Mouse (Mus musculus): ENCODE measurements around the gene Rnf167. TPM values are rescaled to one million over a fixed set of nuclear protein-coding genes. Genes with fewer than 3 reads are reported as not detected.

The Rnf167 gene
- 10 to 100 TPM; 52.5 to 57.9 TPM for total RNA-seq (2021)

DNA sequence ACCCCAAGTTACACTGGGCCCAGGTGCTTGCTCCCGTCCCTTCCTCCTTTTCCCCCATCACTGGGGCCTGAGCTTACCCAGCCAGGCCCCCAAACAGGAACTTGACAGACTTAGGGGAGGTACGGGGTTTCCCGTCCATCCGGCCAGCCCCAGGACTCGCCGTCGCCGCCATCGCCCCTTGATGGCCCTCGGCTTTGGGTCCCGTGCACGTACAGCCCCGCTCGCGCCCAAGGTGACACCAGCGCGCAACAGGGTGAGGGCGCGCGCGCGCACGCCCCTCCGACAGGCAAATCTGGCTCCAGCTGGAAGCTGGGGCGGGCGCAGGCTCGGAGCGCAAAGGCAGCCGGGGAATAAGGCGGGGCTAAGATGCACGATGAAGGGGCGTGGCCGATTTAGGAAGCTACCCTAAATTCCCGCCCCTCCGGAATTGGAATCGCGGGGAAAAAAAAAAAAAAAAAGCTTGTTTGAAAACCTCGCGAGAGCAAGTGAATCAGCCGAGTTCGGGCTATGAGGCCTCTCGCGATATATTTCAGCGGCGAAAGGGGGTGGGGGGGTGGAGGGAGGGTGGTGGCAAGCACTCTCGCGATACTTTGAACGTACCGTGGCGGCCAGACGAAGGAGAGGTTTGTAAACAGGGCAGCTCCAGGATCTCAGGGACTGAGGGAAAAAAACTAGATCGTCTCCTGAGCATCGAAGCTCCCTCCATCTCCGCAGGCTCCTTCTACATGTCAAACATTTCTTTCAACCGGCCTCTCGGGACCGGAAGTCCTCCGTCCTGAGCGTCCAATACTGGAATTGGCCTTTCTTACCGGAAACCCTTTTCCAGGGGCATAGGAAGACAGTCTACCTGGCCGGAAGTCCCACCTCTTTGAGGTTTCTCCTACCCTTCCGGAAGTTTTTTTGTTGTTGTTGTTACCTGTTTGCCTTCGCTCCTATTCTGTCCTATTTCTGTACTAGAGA, at the start of gene Rnf167, which contains the start of gene Slc25a11:
Rnf167 (plus strand) TSS at position 545 of the 960 bp plus-strand sequence.
Slc25a11 (minus strand) TSS at position 789 of the 960 bp plus-strand sequence.
- DNase-seq, result peak; percentile 94
- intact Hi-C loops (cut with DNase I), result loop anchor here (10.0 kb wide), 1 partner anchor 412 kb away; the partner anchor contains the start of genes 0610010K14Rik, Gm21988 and Rnasek

DNA sequence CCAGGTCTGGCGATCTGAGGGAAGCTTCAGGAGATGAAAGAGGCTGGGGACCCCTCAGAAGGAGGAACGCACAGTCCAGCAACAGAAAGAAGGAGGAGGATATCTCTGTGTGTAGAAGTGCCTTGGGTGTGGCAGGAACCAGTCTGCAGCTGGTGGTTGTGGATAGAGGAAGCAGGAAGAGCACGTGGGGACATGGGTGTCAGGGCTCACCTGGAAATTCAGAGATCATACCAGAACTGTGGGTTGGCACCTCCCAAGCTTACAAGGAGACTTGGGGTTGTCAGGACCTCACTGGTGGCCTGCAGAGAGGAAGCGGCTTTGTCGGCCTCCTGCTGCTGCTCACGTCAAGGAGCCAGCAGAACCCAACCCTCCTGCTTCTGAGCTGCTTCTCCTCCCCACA, 49.7 kb upstream of the Rnf167 start:
- DNase-seq, result no peak
- intact Hi-C loops (cut with DNase I), result no loop called here

DNA sequence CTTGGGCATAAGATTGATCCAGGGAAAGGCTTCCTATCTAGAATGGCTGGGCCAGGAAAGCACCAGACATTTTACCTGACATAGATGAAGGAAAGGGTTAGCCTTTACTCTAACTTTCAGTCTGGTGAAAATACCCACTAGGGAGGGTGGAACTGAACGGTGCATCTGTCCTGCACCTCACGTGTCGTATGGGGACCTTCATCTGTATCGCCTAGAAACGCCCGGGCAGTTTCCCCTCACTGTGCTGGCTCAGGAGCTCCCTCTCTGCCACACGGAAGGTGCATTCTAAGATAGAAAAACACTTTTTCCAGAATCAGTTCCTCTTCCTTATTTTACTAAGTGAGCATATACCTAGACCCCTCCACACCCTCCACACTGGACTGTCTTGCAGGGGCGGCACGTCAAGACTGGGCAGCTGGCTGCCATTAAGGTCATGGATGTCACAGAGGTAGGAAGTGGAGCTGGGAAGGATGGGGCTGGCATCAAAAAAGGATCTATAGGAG, 48.5 kb upstream of the Rnf167 start:
- no peak for DNase-seq
- intact Hi-C loops (cut with DNase I), result no loop called here

DNA sequence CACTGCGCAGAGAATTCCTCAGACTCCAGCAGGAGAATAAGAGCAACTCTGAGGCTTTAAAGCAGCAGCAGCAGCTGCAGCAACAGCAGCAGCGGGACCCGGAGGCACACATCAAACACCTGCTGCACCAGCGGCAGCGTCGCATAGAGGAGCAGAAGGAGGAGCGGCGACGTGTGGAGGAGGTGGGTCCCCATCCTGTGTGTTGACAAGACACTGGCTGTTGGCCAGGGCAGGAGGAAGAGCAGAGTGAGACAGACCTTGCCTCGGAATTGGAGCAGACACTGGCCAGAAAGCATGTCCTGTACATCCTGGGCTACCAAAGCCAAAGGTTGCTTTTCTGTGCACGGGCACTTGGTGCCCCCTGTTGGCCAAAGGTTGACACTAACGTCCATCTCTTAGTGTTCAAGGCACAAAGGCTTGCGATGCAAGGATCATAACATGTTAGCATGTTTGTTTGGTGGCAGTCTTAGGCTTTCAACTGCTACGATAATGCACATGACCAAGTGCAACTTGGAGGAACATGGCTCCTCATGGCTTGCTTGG, 41.9 kb upstream of the Rnf167 start:
- intact Hi-C loops (cut with DNase I), result loop anchor here (1.0 to 5.0 kb wide), 4 partner anchors 40 to 173 kb away; partner anchors contain the start of genes Arrb2 and Pld2

DNA sequence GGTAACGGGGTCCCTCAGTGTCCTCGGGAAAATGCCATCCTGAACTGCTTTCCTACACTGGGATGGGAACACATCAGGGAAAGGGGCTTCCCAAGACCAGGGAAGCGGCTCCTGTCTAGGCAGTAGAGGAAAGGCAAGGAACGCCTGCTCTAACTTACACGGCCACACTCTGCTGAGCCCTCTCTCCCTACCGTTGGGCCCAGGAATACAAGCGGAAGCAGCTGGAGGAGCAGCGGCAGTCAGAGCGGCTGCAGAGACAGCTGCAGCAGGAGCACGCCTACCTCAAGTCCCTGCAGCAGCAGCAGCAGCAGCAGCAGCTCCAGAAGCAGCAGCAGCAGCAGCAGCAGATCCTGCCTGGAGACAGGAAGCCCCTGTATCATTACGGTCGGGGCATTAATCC, 40.3 kb upstream of the Rnf167 start:
- intact Hi-C loops (cut with DNase I), result loop anchor here (5.0 kb wide), 1 partner anchor 174 kb away; the partner anchor contains the start of gene Arrb2
- no peak for DNase-seq

More for the DNA sequence above, 41.9 kb upstream of the Rnf167 start:
- peak; percentile 79 to 83 for DNase-seq

DNA sequence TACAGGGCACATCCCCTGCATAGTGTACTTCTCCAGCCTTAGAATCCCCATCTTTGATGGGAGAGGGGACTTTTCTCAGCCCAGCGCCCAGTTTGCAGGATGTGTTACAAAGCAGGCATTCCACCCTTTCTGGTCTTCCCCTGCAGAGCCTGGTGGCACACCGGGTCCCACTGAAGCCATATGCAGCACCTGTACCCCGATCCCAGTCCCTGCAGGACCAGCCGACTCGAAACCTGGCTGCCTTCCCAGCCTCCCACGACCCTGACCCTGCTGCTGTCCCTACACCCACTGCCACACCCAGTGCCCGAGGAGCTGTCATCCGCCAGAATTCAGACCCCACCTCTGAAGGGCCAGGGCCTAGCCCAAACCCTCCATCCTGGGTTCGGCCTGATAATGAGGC, 39.4 kb upstream of the Rnf167 start:
- intact Hi-C loops (cut with DNase I), result loop anchor here (5.0 kb wide), 1 partner anchor 175 kb away; the partner anchor contains the start of gene Arrb2
- no peak for DNase-seq

DNA sequence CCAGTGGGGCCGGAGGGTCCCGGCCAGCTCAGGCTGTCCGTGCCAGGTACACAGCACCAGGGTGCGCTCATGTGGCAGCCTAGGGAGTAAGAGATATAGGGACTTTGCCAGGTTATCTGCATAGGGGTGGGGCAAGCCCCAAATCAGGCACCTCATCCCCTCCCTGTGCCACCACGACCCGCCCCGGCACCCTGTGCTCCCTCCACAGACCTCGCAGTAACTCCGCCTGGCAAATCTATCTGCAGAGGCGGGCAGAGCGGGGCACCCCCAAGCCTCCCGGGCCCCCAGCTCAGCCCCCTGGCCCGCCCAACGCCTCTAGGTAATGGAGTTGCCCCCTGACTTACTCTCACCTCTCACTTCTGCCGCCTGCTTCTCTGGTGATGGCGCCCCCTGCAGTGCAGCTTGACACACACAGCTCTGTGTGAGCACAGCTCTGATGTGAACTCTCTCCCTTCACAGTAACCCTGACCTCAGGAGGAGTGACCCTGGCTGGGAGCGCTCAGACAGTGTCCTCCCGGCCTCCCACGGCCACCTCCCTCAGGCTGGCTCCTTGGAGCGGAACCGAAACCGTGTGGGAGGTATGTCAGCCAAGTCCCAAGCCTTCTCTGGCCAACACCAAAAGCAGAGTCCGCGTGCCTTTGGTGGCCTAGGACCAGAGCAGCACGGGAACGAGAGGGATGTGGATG, 38.5 kb upstream of the Rnf167 start:
- no peak for DNase-seq
- intact Hi-C loops (cut with DNase I), result loop anchor here (5.0 kb wide), 1 partner anchor 176 kb away; the partner anchor contains the start of gene Arrb2

DNA sequence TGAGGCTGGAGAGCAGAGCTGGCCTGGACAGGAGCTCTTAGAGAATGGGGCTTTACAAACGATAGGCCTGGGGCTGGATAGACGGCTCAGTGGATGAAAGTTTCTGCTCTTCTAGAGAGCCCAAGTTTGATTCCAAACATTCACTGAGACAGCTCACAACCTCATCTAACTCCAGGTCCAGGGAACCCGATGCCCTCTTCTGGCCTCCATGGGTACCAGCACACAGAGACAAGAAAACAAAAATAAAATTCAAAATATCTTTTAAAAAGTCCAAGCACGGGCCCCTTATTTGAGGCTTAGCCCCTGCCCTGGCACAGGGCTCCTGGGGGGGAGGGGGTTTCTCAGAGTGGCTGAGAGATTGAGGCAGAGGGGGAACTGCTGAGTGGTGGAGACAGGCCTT, 36.3 kb upstream of the Rnf167 start:
- DNase-seq, result no peak

DNA sequence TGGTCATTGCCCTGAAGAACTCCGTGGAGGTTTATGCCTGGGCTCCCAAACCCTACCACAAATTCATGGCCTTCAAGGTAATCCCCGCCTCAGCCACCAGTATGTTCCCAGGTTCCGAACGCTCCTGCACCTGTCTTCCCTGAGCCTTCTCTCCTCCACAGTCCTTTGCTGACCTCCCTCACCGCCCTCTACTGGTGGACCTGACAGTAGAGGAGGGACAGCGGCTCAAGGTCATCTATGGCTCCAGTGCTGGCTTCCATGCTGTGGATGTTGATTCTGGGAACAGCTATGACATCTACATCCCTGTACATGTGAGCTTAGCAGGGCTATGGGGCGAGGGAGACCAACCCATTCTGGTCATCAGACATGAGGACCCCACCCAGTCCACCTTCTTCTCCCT, 34.5 kb upstream of the Rnf167 start:
- no peak for DNase-seq
- intact Hi-C loops (cut with DNase I), result no loop called here

More for the DNA sequence above, 36.3 kb upstream of the Rnf167 start:
- intact Hi-C loops (cut with DNase I), result no loop called here

DNA sequence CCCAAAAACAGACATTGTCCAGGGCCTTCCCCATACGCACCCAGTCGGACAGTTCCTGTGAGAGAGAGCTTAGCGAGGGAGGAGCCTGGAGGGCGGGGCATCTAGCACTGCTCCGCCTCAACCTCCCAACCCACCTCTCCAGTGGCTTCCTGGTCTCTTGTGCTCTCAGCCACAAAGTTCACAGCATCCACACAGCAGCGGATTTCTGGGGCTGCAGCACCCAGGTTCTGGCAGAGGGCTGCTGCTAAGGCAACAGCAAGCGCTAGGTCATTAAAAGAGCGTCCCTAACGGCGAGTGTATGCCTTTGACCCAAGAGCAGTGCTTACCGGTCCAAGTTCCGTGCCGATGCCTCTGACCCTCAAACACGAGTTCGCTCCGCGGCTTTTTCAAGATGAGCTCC, 32.0 kb upstream of the Rnf167 start:
- peak; percentile 68 to 70 for DNase-seq
- intact Hi-C loops (cut with DNase I), result no loop called here

DNA sequence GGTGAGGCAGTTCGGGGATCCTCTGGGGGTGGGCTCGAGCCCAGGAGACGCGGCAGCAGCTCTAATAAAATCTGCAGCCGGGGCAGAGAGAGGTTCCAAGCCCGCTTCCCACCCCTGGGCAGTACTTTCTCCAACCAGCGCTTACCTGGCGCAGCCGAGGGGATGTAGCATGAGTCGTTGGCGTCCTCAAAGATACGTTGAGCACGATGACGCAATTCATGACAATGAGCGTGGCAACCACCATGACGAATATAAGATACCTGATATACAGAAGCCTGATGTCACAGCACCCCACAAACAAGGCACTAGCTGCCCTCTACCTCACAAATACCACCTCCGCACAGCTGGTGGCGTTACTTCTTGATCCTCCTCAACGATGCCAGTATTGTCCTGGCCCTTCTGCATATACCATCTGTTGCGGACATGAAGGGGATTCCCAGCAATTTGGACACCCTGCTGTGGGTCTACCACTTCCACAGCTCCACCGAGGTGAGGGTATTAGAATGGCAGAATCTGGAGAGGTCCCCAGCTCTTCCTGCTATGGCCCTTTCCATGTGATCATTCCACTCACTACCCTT, 31.4 kb upstream of the Rnf167 start, which contains the start of gene 4930544D05Rik:
4930544D05Rik (plus strand) TSS at position 333 of the 578 bp plus-strand sequence.
- no peak for DNase-seq
- intact Hi-C loops (cut with DNase I), result no loop called here

DNA sequence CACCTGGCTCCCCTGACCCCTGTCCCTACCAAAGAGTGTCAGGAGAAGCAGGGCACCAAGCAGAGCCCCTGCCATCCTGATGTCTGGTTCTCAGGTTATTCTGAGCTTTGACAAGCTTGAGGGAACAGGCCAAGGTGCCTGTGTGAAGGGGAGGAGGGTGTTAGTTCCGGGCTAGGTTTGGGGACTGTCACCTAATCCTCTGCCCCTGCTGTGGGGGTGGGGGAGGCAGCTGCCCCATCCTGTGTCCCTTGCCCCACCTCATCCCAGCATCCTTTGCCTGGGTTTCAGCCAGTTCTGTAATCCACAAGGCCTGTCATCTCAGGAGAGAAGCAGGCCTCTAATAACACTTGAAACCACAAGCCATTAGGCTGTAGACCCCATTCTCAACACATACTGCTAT, 27.9 kb upstream of the Rnf167 start, which contains the start of gene Chrne:
Chrne (minus strand) TSS at position 116 of the 400 bp plus-strand sequence.
- DNase-seq, result no peak
- intact Hi-C loops (cut with DNase I), result no loop called here

DNA sequence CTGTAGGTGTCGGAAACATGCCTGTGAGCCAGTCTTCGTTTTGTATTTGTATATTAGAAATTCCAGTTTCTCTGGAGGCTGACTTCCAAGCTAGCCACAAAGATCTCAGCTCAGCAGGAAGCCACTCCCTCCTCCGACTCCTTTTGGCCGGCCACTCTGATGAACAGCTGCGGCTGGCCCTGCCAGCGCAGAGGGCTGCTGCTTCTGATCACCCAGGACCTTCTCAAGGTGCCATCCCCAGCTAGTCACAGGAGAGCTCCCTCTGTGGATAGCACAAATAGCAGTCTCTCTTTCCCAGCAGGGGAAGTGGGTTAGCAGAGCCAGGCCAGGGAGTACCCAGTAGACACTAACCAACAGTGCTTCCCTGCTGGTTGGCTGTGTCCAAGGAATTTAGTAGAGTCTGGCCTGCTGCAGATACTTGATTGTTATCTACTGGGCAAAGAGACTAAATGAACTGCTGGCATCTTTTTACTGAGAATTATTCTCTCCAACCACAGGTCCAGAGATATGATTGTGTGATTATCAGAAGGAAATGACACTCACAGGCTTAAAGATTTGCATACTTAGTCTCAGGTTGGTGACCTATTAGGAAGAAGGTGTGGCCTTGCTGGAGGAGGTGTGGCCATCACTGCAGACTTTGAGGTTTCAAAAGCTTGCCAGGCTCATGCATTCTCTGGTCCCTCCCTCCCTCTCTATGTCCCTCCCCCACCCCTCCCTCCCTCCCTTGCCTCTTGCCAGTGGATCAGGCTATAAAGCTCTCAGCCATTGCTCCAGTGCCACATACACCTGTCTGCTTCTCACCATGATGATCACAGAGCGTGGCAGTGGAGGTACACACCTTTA, 24.8 kb upstream of the Rnf167 start:
- intact Hi-C loops (cut with DNase I), result no loop called here

DNA sequence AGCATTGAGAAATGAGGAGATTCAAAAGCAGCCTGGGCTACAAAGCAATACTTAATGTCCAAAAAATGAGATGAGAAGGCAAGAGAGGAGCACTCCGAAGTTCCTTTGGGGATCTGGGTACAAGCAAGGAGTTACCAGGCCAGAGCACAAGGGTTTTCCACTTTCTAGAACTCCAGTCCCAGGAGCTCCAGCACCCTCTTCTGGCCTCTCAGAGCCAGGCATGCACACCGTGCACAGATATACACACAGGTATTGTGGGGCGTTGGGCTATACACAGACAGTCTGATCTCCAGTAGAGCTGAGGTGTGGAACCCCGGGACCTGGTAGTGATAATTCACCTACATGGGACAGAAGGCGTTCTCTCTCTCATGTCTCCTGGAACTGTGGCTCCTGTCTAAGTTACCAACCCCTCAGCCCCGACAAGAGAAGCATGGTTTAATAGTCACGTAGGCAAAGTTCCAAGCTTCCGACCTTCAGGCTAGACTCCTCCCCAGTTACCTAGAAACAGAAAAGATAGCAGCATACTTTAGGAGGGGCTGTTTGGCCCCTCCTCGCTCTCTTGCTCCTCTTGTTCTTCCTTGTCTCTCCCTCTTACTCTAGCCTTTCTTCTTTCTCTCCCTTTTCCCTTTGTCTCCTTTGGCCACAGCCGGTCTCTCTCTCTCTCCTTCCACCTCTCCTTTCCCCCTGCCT, 23.8 kb upstream of the Rnf167 start:
- intact Hi-C loops (cut with DNase I), result no loop called here
- no peak for DNase-seq

More for the DNA sequence above, 24.8 kb upstream of the Rnf167 start:
- DNase-seq, result no peak

DNA sequence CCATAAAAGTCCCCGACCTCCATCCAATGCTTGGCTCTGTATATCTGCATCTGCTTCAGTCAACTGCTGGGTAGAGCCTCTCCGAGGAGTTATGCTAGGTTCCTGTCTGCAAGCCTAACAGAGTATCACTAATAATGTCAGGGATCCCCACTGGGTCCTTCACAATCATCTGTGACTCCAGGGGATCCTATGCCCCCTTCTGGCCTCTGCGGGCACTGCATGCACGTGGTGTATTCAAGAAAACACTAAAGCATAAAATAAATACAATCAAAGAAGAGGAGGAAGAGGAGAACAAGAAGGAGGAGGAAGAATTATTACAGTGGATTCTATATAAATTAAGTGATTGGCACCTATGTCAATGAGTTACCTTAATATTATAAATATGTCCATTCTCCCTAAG, 21.6 kb upstream of the Rnf167 start:
- intact Hi-C loops (cut with DNase I), result no loop called here
- peak in 1 of 2 experiments; percentile 64 for DNase-seq

DNA sequence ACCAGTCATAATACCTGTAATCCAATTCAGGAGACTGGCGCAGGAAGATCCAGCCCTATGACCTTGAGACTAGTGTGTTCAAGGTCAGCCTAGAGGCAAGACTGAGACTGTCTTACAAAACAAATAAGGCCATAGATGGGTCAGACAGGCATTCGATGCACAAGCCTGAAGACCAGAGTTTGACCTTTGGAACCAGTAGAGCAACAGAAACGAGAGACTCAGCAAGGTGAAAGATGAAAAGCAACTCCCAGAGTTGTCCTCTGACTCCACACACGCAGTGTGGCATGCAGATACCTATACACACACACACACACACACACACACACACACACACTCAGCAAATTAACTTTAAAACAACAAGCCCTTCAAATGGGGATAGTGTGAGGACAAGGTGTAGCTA, 20.2 kb upstream of the Rnf167 start:
- no peak for DNase-seq
- intact Hi-C loops (cut with DNase I), result no loop called here

DNA sequence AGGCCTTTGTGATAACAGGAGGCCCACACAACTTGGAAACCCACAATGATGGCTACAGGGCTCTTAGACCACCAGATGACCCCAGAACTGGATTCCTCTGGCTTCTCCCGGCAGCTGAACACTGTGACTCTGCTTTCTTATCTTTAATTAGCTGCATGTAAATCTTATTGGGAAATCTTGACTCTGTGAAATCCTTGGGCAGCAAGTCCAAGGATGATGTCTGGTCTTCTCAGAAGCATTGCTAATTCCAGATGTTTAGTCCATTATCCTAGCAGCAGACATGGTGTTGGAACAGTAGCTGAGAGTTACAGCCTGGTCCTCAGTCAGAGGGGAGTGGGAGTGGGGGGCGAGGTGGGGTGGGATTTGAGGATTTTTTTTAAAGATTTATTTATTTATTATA, 18.6 kb upstream of the Rnf167 start:
- intact Hi-C loops (cut with DNase I), result no loop called here
- DNase-seq, result no peak

DNA sequence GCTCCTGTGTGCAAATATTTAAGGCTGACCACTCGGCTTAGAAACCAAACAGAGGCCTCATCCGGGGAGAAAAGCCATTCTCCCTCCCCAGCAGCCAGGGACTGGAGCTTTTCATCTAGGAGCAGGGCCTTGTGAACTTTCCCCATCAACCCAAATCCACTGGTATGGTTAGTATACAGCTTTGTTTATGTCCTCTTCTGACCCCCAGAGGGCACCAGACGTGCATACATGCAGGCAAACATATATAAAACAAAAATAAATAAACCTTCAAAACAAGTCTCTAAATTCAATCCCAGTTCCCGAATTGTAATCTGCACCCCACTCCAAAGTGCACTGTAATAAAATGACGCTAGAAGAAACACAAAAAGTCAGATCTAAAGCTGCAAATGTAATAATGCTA, 17.5 kb upstream of the Rnf167 start:
- intact Hi-C loops (cut with DNase I), result loop anchor here (1.0 kb wide), 1 partner anchor 126 kb away; no protein-coding TSS in a partner anchor

More for the DNA sequence above, 17.5 kb upstream of the Rnf167 start:
- no peak for DNase-seq

Data from heart, postnatal 36 days (tissue).